Mouse (Mus musculus): ENCODE data around the gene Slc26a8. TPM values are rescaled to one million over a fixed set of nuclear protein-coding genes. Genes with fewer than 3 reads are reported as not detected.

Gene Slc26a8
- total RNA-seq, 1 experiment from 2014 or later = not detected

Other genes with a start within 250 kb of the Slc26a8 start
- gene Fkbp5, start 172.7 kb downstream of the Slc26a8 start, total RNA-seq (2017) = 46.6 and 47.5 TPM in 2 replicates
- gene Armc12, start 159.4 kb downstream of the Slc26a8 start, total RNA-seq (2017) = not detected in 2 replicates
- not detected in 2 replicates for gene Clpsl2, start 140.8 kb downstream of the Slc26a8 start, total RNA-seq (2017)
- gene Clps, start 129.5 kb downstream of the Slc26a8 start, total RNA-seq (2017) = not detected in 2 replicates
- 0.13 TPM in 1 of 2 replicates, not detected in the other for gene Lhfpl5, start 114.6 kb downstream of the Slc26a8 start, total RNA-seq (2017)
- gene Srpk1, start 67.5 kb downstream of the Slc26a8 start, total RNA-seq (2017) = 123 and 135 TPM in 2 replicates
- gene Mapk14, start 1.1 kb upstream of the Slc26a8 start, total RNA-seq (2017) = 79.5 and 163 TPM in 2 replicates
- 3.9 and 5.7 TPM in 2 replicates for gene AC170998.1, start 35.9 kb upstream of the Slc26a8 start, total RNA-seq (2017)
- 5.6 and 9.4 TPM in 2 replicates for gene Mapk13, start 79.1 kb upstream of the Slc26a8 start, total RNA-seq (2017)
- 7.5 and 13.2 TPM in 2 replicates for gene Brpf3, start 110.9 kb upstream of the Slc26a8 start, total RNA-seq (2017)
- 0.13 and 0.25 TPM in 2 replicates for gene Pnpla1, start 168.2 kb upstream of the Slc26a8 start, total RNA-seq (2017)
- 2.8 and 4.5 TPM in 2 replicates for gene 4930539E08Rik, start 225.1 kb upstream of the Slc26a8 start, total RNA-seq (2017)